Mouse (Mus musculus) liver, embryonic 13.5 days (tissue): ENCODE data around the gene Gm3298. TPM values are rescaled to one million over a fixed set of nuclear protein-coding genes. Genes with fewer than 3 reads are reported as not detected.
"Not testable (repeated sequence)": the region's sequence is repeated elsewhere in the genome, so short reads cannot be mapped to it uniquely, and the experiment has no call there.

Experiments
- ATAC-seq: fragments of 200-750 bp; cut with Nextera tagmentation; 2 replicates; pipeline ENCODE4 v1.8.0; 2017; ENCODE audit warnings: low read depth, mild to moderate bottlenecking, moderate number of reproducible peaks, moderate library complexity
- DNase-seq: peaks from one replicate; pipeline ENCODE4 v3.0.0; 2022
- H3K27ac ChIP-seq: fragments of 300-500 bp; sonication (generic); 2 replicates; pipeline ENCODE4 v1.5.1; 2015; ENCODE audit warnings: moderate library complexity, mild to moderate bottlenecking, inconsistent platforms
- H3K27me3 ChIP-seq: fragments of 300-500 bp; sonication (generic); 2 replicates; pipeline ENCODE4 v1.6.1; 2015; ENCODE audit warnings: mild to moderate bottlenecking, inconsistent platforms
- H3K36me3 ChIP-seq: fragments of 300-500 bp; sonication (generic); 2 replicates; pipeline ENCODE4 v1.6.1; 2015; ENCODE audit warnings: mild to moderate bottlenecking, inconsistent platforms
- H3K4me1 ChIP-seq: fragments of 300-500 bp; sonication (generic); replicated peaks from 2 replicates; pipeline ENCODE4 v1.6.1; 2015; ENCODE audit warnings: inconsistent platforms
- H3K4me2 ChIP-seq: fragments of 300-500 bp; sonication (generic); 2 replicates; pipeline ENCODE4 v1.6.1; 2015; ENCODE audit warnings: inconsistent platforms, mild to moderate bottlenecking, moderate library complexity
- H3K4me3 ChIP-seq: fragments of 300-500 bp; sonication (generic); replicated peaks from 2 replicates; pipeline ENCODE4 v1.5.1; 2015; ENCODE audit warnings: mild to moderate bottlenecking, inconsistent platforms
- H3K9ac ChIP-seq: fragments of 300-500 bp; sonication (generic); 2 replicates; pipeline ENCODE4 v1.6.1; 2015; ENCODE audit warnings: mild to moderate bottlenecking, inconsistent platforms
- H3K9me3 ChIP-seq: fragments of 300-500 bp; sonication (generic); replicated peaks from 2 replicates; pipeline ENCODE4 v1.6.1; 2016; ENCODE audit warnings: inconsistent platforms
- WGBS: fragments of 180-500 bp; shearing (Covaris S2); methylation state at CpG from one replicate; pipeline ENCODE4 v1.1.7; 2015; ENCODE audit not compliant: insufficient replicate concordance; 5-methylcytosine and 5-hydroxymethylcytosine counted together
- polyA plus RNA-seq: library from polyadenylated mRNA; unstranded; fragments of >200 nt; fragmentation: Nextera tagmentation; extraction: Ambion mirVana; gene quantifications from 2 replicates; pipeline ENCODE4 v1.2.1, GENCODE M21; 2015

The Gm3298 gene
- not detected in 2 replicates for polyA plus RNA-seq

- H3K4me1 ChIP-seq, H3K9me3 ChIP-seq, H3K9ac ChIP-seq, H3K4me2 ChIP-seq, H3K4me3 ChIP-seq, H3K27ac ChIP-seq, H3K36me3 ChIP-seq, DNase-seq, H3K27me3 ChIP-seq, ATAC-seq: not testable (repeated sequence)
- WGBS: 54% methylated on average over 1 of the region's 2 CpGs
Observed at GRCm38 (mm10) chr14:5015591-5015990, at the start of gene Gm3298. Gm3298 (plus strand) TSS chr14:5015891.

DNA sequence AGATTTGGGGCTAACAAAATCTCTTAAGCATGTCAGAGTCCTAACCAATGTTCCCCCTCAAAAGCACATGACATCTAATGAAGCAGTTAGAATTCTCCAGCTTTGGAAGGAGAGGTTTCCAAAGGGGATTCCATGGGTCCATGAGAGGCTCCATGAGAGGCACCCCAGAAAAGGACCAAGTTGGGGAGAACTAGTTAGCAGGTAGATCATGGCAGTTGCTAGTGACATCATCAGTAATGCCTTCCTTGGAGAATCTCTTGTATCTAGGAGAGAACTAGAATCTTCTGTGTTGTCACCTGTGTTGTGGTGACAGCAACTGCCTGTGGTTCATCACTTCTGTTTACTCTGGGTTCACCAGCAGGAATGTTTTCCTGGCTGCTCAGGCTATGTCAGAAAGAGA, 32.1 kb upstream of the Gm3298 start, which contains the start of gene Gm8297:
Gene Gm8297 (plus strand): TSS at position 301 of the 400 bp plus-strand sequence.
- not testable (repeated sequence) for H3K27ac ChIP-seq, H3K9ac ChIP-seq

GRCm38 (mm10) chr14:5050329-5050728, 34.6 kb downstream of the Gm3298 start, which contains the start of gene 4930555G01Rik:
4930555G01Rik (plus strand) TSS chr14:5050629.
- not testable (repeated sequence) for H3K27ac ChIP-seq, H3K4me2 ChIP-seq, H3K36me3 ChIP-seq, H3K27me3 ChIP-seq, DNase-seq, H3K4me1 ChIP-seq, H3K9ac ChIP-seq, ATAC-seq, H3K9me3 ChIP-seq, H3K4me3 ChIP-seq
- WGBS: no CpG with 5 or more reads among the region's 3 CpGs

More for the DNA sequence above, 32.1 kb upstream of the Gm3298 start, which contains the start of gene Gm8297:
- H3K36me3 ChIP-seq, ATAC-seq, DNase-seq, H3K4me3 ChIP-seq, H3K4me2 ChIP-seq, H3K27me3 ChIP-seq, H3K9me3 ChIP-seq, H3K4me1 ChIP-seq: not testable (repeated sequence)

Other genes starting within 250 kb of the Gm3298 start
- gene Gm9602, start 239.6 kb upstream of the Gm3298 start, polyA plus RNA-seq: not detected in 2 replicates
- gene Gm3269, start 177.8 kb upstream of the Gm3298 start, polyA plus RNA-seq: not detected in 2 replicates
- gene Gm3264, start 160.3 kb upstream of the Gm3298 start, polyA plus RNA-seq: not detected in 2 replicates
- gene Gm3278, start 123.5 kb upstream of the Gm3298 start, polyA plus RNA-seq: not detected in 2 replicates
- gene Gm8297, start 32.0 kb upstream of the Gm3298 start, polyA plus RNA-seq: not detected in 2 replicates
- gene 4930555G01Rik, start 34.7 kb downstream of the Gm3298 start, polyA plus RNA-seq: not detected in 2 replicates
- gene Gm8281, start 55.1 kb downstream of the Gm3298 start, polyA plus RNA-seq: not detected in 2 replicates
- not detected in 2 replicates for gene Gm8279, start 115.6 kb downstream of the Gm3298 start, polyA plus RNA-seq
- gene Gm3317, start 148.6 kb downstream of the Gm3298 start, polyA plus RNA-seq: not detected in 2 replicates
- not detected in 2 replicates for gene Gm8271, start 169.9 kb downstream of the Gm3298 start, polyA plus RNA-seq
- gene Gm3526, start 244.7 kb downstream of the Gm3298 start, polyA plus RNA-seq: not detected in 2 replicates